Mouse (Mus musculus): Measurements from ENCODE around the gene Ccdc6. TPM values are rescaled to one million over a fixed set of nuclear protein-coding genes. Genes with fewer than 3 reads are reported as not detected.

Gene Ccdc6
- polyA plus RNA-seq, 1 experiment from 2014 or later, result 10.7 TPM

DNA sequence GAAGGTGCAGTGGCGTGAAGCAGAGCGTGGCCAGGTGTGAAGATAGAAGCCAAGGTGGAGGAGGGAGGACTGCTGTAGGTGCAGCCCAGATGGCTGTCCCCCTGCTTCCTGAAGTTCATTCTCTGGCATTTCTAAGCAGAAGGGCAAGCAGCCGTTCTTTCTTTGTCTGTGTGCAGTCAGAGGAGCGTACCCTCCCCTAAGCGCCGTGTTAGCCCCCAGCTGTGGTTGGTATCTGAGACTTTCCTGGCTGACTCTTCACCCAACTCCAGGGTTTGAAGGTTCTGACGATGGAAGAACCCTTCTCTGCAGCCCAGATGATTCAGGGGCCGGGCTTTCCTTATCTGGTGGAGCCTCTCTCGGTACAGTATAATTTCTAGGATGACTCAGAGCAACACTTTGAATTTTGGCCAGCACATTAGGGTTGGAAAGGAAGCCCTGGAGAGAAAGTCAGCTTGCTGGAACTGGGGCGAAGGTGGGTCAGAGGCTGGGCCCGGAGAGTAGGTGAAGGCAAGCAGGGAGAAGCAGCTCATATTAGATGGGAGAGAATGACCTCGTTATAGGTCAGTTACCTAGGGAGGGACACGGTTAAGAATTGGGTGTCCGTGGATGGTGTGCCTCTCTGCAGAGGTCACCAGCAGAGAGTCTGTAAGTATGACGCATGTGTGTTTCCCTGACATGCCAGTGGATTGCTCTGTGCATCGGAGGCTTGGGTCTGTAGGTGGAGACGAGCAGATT is 23.9 kb downstream of the Ccdc6 start:
- Histone ChIP-seq H3K9me3 (ENCODE audit: low read length) (no peaks in the 10 kb centered on the region), H3K27ac (ENCODE audit: low read length) (no peak overlapping the region), H3K4me2 (replicated peaks; ENCODE audit: low read depth, low read length) (no peak overlapping the region), H3K4me1 (ENCODE audit: insufficient read depth, low read depth, low read length) (peaks cover 22% of the 10 kb centered on the region; the same call in 1 of the 2 replicates), H3K4me3 (ENCODE audit: low read depth, low read length) (no peak overlapping the region), H3K9ac (replicated peaks; ENCODE audit: low read depth) (no peak overlapping the region), H3K36me3 (ENCODE audit: insufficient read depth, low read length) (no peaks in the 10 kb centered on the region), H3K27me3 (replicated peaks; ENCODE audit: insufficient read depth, low read length) (no peaks in the 10 kb centered on the region)
- ATAC-seq, result peak; percentile 47
- 63% methylated on average over 17 of the region's 17 CpGs for WGBS
- peak; percentile 48 for DNase-seq (ENCODE audit: low spot score)
- TF ChIP-seq CTCF (IDR thresholded peaks at IDR 0.05) (no peak), EP300 (IDR thresholded peaks at IDR 0.05) (no peak)

DNA sequence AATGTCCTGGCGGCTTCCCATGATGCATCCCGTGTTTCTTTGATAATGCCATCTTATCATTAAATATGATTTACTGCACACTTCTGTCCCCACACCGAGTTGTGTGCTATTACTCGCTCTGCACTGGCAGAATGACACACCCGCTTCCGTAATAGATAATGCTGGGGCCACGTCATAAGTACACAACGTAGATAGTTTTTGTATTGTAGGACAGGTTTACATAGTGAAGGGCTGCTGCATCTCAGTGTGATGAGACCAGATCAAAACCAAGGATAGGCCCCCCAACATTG is 24.4 kb downstream of the Ccdc6 start:
- ATAC-seq (no peak), DNase-seq (ENCODE audit: low spot score) (no peak)
- WGBS, result 69% methylated on average over 8 of the region's 8 CpGs
- Histone ChIP-seq H3K9me3 (ENCODE audit: low read length) (no peaks in the 10 kb centered on the region), H3K4me3 (ENCODE audit: low read depth, low read length) (no peak overlapping the region), H3K27me3 (replicated peaks; ENCODE audit: insufficient read depth, low read length) (no peaks in the 10 kb centered on the region), H3K9ac (replicated peaks; ENCODE audit: low read depth) (no peak overlapping the region), H3K36me3 (ENCODE audit: insufficient read depth, low read length) (no peaks in the 10 kb centered on the region), H3K4me1 (ENCODE audit: insufficient read depth, low read depth, low read length) (peaks cover 22% of the 10 kb centered on the region; the same call in 1 of the 2 replicates), H3K27ac (ENCODE audit: low read length) (no peak overlapping the region), H3K4me2 (replicated peaks; ENCODE audit: low read depth, low read length) (no peak overlapping the region)
- TF ChIP-seq CTCF (IDR thresholded peaks at IDR 0.05) (no peak), EP300 (IDR thresholded peaks at IDR 0.05) (no peak)

- WGBS, result 96% methylated on average over 2 of the region's 2 CpGs
- no peak for ATAC-seq
These were observed 26.5 kb downstream of the Ccdc6 start for GRCm38 (mm10) chr10:70123454-70123853.

DNA sequence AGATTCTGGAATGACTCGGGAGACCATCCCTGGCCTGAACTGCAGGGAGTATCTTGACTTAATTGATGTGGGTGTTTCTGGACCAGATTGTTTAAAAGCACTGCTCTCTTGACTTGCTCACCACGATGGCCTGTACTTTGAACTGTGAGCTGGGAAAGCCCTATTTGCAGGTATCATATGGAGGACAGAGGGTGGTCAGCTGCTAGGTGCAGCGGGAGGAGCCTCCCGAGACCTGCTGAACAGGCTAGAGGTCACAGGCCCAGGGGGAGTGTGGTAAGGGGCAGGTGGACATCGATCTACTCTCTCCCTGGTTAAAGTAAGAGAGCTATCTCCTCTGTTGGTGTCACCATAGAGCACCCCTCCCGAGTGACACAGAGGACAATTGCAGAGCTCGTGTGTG is 28.6 kb downstream of the Ccdc6 start:
- WGBS, result 68% methylated on average over 7 of the region's 7 CpGs
- ATAC-seq, result no peak
- H3K4me1 ChIP-seq (ENCODE audit: insufficient read depth, low read depth, low read length), result peaks cover 8% of the 10 kb centered on the region; the same call in 1 of the 2 replicates

More at GRCm38 (mm10) chr10:70123454-70123853, 26.5 kb downstream of the Ccdc6 start:
- Histone ChIP-seq H3K27me3 (replicated peaks; ENCODE audit: insufficient read depth, low read length) (no peaks in the 10 kb centered on the region), H3K36me3 (ENCODE audit: insufficient read depth, low read length) (no peaks in the 10 kb centered on the region), H3K27ac (ENCODE audit: low read length) (no peak overlapping the region), H3K4me1 (ENCODE audit: insufficient read depth, low read depth, low read length) (peaks cover 22% of the 10 kb centered on the region; the same call in 1 of the 2 replicates), H3K4me2 (replicated peaks; ENCODE audit: low read depth, low read length) (no peak overlapping the region), H3K9ac (replicated peaks; ENCODE audit: low read depth) (no peak overlapping the region), H3K9me3 (ENCODE audit: low read length) (no peaks in the 10 kb centered on the region), H3K4me3 (ENCODE audit: low read depth, low read length) (no peak overlapping the region)
- TF ChIP-seq CTCF (IDR thresholded peaks at IDR 0.05), result no peak
- no peak for TF ChIP-seq EP300 (IDR thresholded peaks at IDR 0.05)
- no peak for DNase-seq (ENCODE audit: low spot score)

GRCm38 (mm10) chr10:70127273-70127672 is 30.4 kb downstream of the Ccdc6 start:
- ATAC-seq, result no peak
- H3K4me2 ChIP-seq (replicated peaks; ENCODE audit: low read depth, low read length), result no peak overlapping the region
- H3K4me1 ChIP-seq (ENCODE audit: insufficient read depth, low read depth, low read length), result peaks cover 5% of the 10 kb centered on the region; the same call in 1 of the 2 replicates
- no peaks in the 10 kb centered on the region for H3K27me3 ChIP-seq (replicated peaks; ENCODE audit: insufficient read depth, low read length)
- no peak for DNase-seq (ENCODE audit: low spot score)
- no peak overlapping the region for H3K9ac ChIP-seq (replicated peaks; ENCODE audit: low read depth)
- WGBS, result 65% methylated on average over 8 of the region's 8 CpGs
- H3K36me3 ChIP-seq (ENCODE audit: insufficient read depth, low read length), result no peaks in the 10 kb centered on the region
- H3K9me3 ChIP-seq (ENCODE audit: low read length), result no peaks in the 10 kb centered on the region
- TF ChIP-seq EP300 (IDR thresholded peaks at IDR 0.05), result no peak
- no peak for TF ChIP-seq CTCF (IDR thresholded peaks at IDR 0.05)
- no peak overlapping the region for H3K27ac ChIP-seq (ENCODE audit: low read length)
- H3K4me3 ChIP-seq (ENCODE audit: low read depth, low read length), result no peak overlapping the region

More for the DNA sequence above, 28.6 kb downstream of the Ccdc6 start:
- Histone ChIP-seq H3K9ac (replicated peaks; ENCODE audit: low read depth) (no peak overlapping the region), H3K4me3 (ENCODE audit: low read depth, low read length) (no peak overlapping the region), H3K27me3 (replicated peaks; ENCODE audit: insufficient read depth, low read length) (no peaks in the 10 kb centered on the region), H3K36me3 (ENCODE audit: insufficient read depth, low read length) (no peaks in the 10 kb centered on the region), H3K4me2 (replicated peaks; ENCODE audit: low read depth, low read length) (no peak overlapping the region), H3K9me3 (ENCODE audit: low read length) (no peaks in the 10 kb centered on the region), H3K27ac (ENCODE audit: low read length) (no peak overlapping the region)
- no peak for DNase-seq (ENCODE audit: low spot score)
- TF ChIP-seq EP300 (IDR thresholded peaks at IDR 0.05), result no peak

- Histone ChIP-seq H3K9me3 (ENCODE audit: low read length) (no peaks in the 10 kb centered on the region), H3K27me3 (replicated peaks; ENCODE audit: insufficient read depth, low read length) (no peaks in the 10 kb centered on the region), H3K27ac (ENCODE audit: low read length) (no peak overlapping the region), H3K4me3 (ENCODE audit: low read depth, low read length) (no peak overlapping the region), H3K4me2 (replicated peaks; ENCODE audit: low read depth, low read length) (no peak overlapping the region), H3K36me3 (ENCODE audit: insufficient read depth, low read length) (no peaks in the 10 kb centered on the region), H3K4me1 (ENCODE audit: insufficient read depth, low read depth, low read length) (peaks cover 15% of the 10 kb centered on the region; the same call in 1 of the 2 replicates), H3K9ac (replicated peaks; ENCODE audit: low read depth) (no peak overlapping the region)
- ATAC-seq (no peak), DNase-seq (ENCODE audit: low spot score) (no peak)
- no peak for TF ChIP-seq CTCF (IDR thresholded peaks at IDR 0.05)
- TF ChIP-seq EP300 (IDR thresholded peaks at IDR 0.05), result no peak
- 94% methylated on average over 8 of the region's 8 CpGs for WGBS
These were observed 31.5 kb downstream of the Ccdc6 start for GRCm38 (mm10) chr10:70128408-70128807.

Measured in lung, postnatal 0 days (tissue).